In genomic region chr17:26583056-26583455, GRCm38 (mm10) we compare ENCODE assay signal across 13 mouse cellular contexts. TPM values are rescaled to one million over a fixed set of nuclear protein-coding genes. Genes with fewer than 3 reads are reported as not detected.
A peak's percentile ranks its signal among the peaks of the same experiment; 100 is the strongest.
DNase-seq lines count a peak whose midpoint lies in the region; ATAC-seq lines count a peak whose summit lies in the region.
"Had no signal": no experiment of that assay in that cellular context is flagged by ENCODE, and none has a peak within 500 bp of the region (broad histone marks: within the 10 kb centered on the region; RNA-seq: fewer than 3 reads in every experiment).

No protein-coding gene starts in this region.

- intact Hi-C loops in heart, postnatal 14 days (cut with DNase I): loop anchor here (2.0 to 5.0 kb wide), 3 partner anchors 36 to 116 kb away; no protein-coding TSS in a partner anchor

- WGBS in heart, embryonic 11.5 days (ENCODE audit: insufficient replicate concordance): 95% methylated on average over 9 of the region's 9 CpGs
- 95% methylated on average over 9 of the region's 9 CpGs for WGBS in kidney, embryonic 16.5 days
- WGBS in limb, embryonic 13.5 days: 94% methylated on average over 9 of the region's 9 CpGs
- 97% methylated on average over 9 of the region's 9 CpGs for WGBS in neural tube, embryonic 15.5 days

- DNase-seq in heart, postnatal 14 days: no peak
- no peak for DNase-seq in kidney, adult 9 months
- DNase-seq in R1 (ENCODE audit: low read depth, low spot score): peak; percentile 71
- DNase-seq in embryo, embryonic 10.5 days (ENCODE audit: low spot score): no peak
- DNase-seq: cerebellum, adult 9-10 months; thymus, adult 18-20 months had no signal

- H3K4me3 ChIP-seq in heart, embryonic 11.5 days (ENCODE audit: low read depth, low read length): no peak overlapping the region
- H3K4me3 ChIP-seq in kidney, embryonic 16.5 days (ENCODE audit: low read length): no peak overlapping the region
- H3K4me3 ChIP-seq in limb, embryonic 13.5 days: no peak overlapping the region
- no peak overlapping the region for H3K4me3 ChIP-seq in neural tube, embryonic 15.5 days (replicated peaks)
- H3K4me3 ChIP-seq: midbrain, embryonic 10.5 days; myocyte had no signal

- no peak overlapping the region for H3K4me2 ChIP-seq in heart, embryonic 11.5 days
- H3K4me2 ChIP-seq in kidney, embryonic 16.5 days (replicated peaks; ENCODE audit: low read depth, low read length): no peak overlapping the region
- H3K4me2 ChIP-seq in limb, embryonic 13.5 days (replicated peaks): no peak overlapping the region
- H3K4me2 ChIP-seq in neural tube, embryonic 15.5 days: no peak overlapping the region

- H3K27ac ChIP-seq in heart, embryonic 11.5 days (ENCODE audit: low read depth, low read length): peak overlapping the region; percentile 95
- H3K27ac ChIP-seq in kidney, embryonic 16.5 days (ENCODE audit: low read length): peak overlapping the region; percentile 94; the same call in 1 of the 2 replicates
- H3K27ac ChIP-seq in limb, embryonic 13.5 days: peak overlapping the region; percentile 69; the same call in 1 of the 2 replicates
- no peak overlapping the region for H3K27ac ChIP-seq in neural tube, embryonic 15.5 days (replicated peaks)
- H3K27ac ChIP-seq: liver, embryonic 14.5 days; midbrain, embryonic 10.5 days had no signal

- no peak overlapping the region for H3K9ac ChIP-seq in heart, embryonic 11.5 days (ENCODE audit: low read depth, low read length)
- H3K9ac ChIP-seq in kidney, embryonic 16.5 days (replicated peaks; ENCODE audit: low read length): no peak overlapping the region
- no peak overlapping the region for H3K9ac ChIP-seq in limb, embryonic 13.5 days
- no peak overlapping the region for H3K9ac ChIP-seq in neural tube, embryonic 15.5 days (replicated peaks)
- H3K9ac ChIP-seq: liver, embryonic 14.5 days had no signal

- no peaks in the 10 kb centered on the region for H3K27me3 ChIP-seq in heart, embryonic 11.5 days (ENCODE audit: control insufficient read depth, insufficient read depth, low read length)
- no peaks in the 10 kb centered on the region for H3K27me3 ChIP-seq in kidney, embryonic 16.5 days (ENCODE audit: insufficient read depth, low read length)
- no peaks in the 10 kb centered on the region for H3K27me3 ChIP-seq in limb, embryonic 13.5 days
- no peaks in the 10 kb centered on the region for H3K27me3 ChIP-seq in neural tube, embryonic 15.5 days (replicated peaks)

- ATAC-seq in heart, embryonic 11.5 days (replicated peaks; ENCODE audit: insufficient number of reproducible peaks, low FRiP score, low TSS enrichment): no peak
- no peak for ATAC-seq in kidney, embryonic 16.5 days (ENCODE audit: low FRiP score, low TSS enrichment)
- no peak for ATAC-seq in limb, embryonic 13.5 days (ENCODE audit: low FRiP score, low read depth)
- ATAC-seq in neural tube, embryonic 15.5 days (ENCODE audit: low FRiP score): no peak

- H3K4me1 ChIP-seq in heart, embryonic 11.5 days (ENCODE audit: control insufficient read depth, insufficient read depth, low read length): peaks cover 59% of the 10 kb centered on the region
- peaks cover 32% of the 10 kb centered on the region for H3K4me1 ChIP-seq in kidney, embryonic 16.5 days (ENCODE audit: insufficient read depth, low read length)
- peaks cover 25% of the 10 kb centered on the region for H3K4me1 ChIP-seq in limb, embryonic 13.5 days
- H3K4me1 ChIP-seq in neural tube, embryonic 15.5 days: peaks cover 35% of the 10 kb centered on the region

- H3K9me3 ChIP-seq in heart, embryonic 11.5 days (replicated peaks; ENCODE audit: control insufficient read depth, low read length): no peaks in the 10 kb centered on the region
- no peaks in the 10 kb centered on the region for H3K9me3 ChIP-seq in kidney, embryonic 16.5 days (ENCODE audit: low read length)
- H3K9me3 ChIP-seq in limb, embryonic 13.5 days: no peaks in the 10 kb centered on the region
- no peaks in the 10 kb centered on the region for H3K9me3 ChIP-seq in neural tube, embryonic 15.5 days (replicated peaks)
- H3K9me3 ChIP-seq: midbrain, embryonic 10.5 days had no signal

- no peaks in the 10 kb centered on the region; the same call in 1 of the 2 replicates for H3K36me3 ChIP-seq in heart, embryonic 11.5 days (ENCODE audit: control insufficient read depth, insufficient read depth, low read length)
- 0 out of 2 replicates have a peak, but pooled peaks cover 3% of the 10 kb centered on the region for H3K36me3 ChIP-seq in kidney, embryonic 16.5 days (ENCODE audit: insufficient read depth, low read length)
- H3K36me3 ChIP-seq in limb, embryonic 13.5 days: peaks cover 36% of the 10 kb centered on the region
- peaks cover 5% of the 10 kb centered on the region for H3K36me3 ChIP-seq in neural tube, embryonic 15.5 days

RNA-seq across cellular contexts. Expression of gene Dusp1, which starts 21.1 kb away (rescaled TPM):
- polyA plus RNA-seq in heart, embryonic 11.5 days (2014; fragmentation: Nextera tagmentation; extraction: Ambion mirVana): 30.0 and 33.9 TPM in 2 replicates
- total RNA-seq in heart, postnatal 14 days (2021): 10 to 100 TPM; 91.2 to 99.6 TPM
- 26.8 and 28.3 TPM in 2 replicates for polyA plus RNA-seq in kidney, embryonic 16.5 days (2015; fragmentation: Nextera tagmentation; extraction: Ambion mirVana)
- 17.5 and 18.9 TPM in 2 replicates for polyA plus RNA-seq in limb, embryonic 13.5 days (2015; fragmentation: Nextera tagmentation; extraction: Ambion mirVana)
- polyA plus RNA-seq in neural tube, embryonic 15.5 days (2015; fragmentation: Nextera tagmentation; extraction: Ambion mirVana): 25.0 and 25.8 TPM in 2 replicates

RNA-seq across cellular contexts. Expression of gene Ergic1, which starts 21.8 kb away (rescaled TPM):
- 147 TPM in 2 replicates for polyA plus RNA-seq in heart, embryonic 11.5 days (2014; fragmentation: Nextera tagmentation; extraction: Ambion mirVana)
- total RNA-seq in heart, postnatal 14 days (2021): 10 to 100 TPM; 51.1 to 59.5 TPM
- 131 and 141 TPM in 2 replicates for polyA plus RNA-seq in kidney, embryonic 16.5 days (2015; fragmentation: Nextera tagmentation; extraction: Ambion mirVana)
- polyA plus RNA-seq in limb, embryonic 13.5 days (2015; fragmentation: Nextera tagmentation; extraction: Ambion mirVana): 122 and 126 TPM in 2 replicates
- 89.7 and 101 TPM in 2 replicates for polyA plus RNA-seq in neural tube, embryonic 15.5 days (2015; fragmentation: Nextera tagmentation; extraction: Ambion mirVana)
